Mouse (Mus musculus) megakaryocyte-erythroid progenitor cell, adult 5-6 weeks (primary cell): ENCODE data around the gene Med16. TPM values are rescaled to one million over a fixed set of nuclear protein-coding genes. Genes with fewer than 3 reads are reported as not detected.
A peak's percentile ranks its signal among the peaks of the same experiment; 100 is the strongest.

Source experiments
- ATAC-seq: replicated peaks from 2 replicates; pipeline ENCODE4 v1.8.0; 2016; ENCODE audit warnings: mild to moderate bottlenecking, inconsistent platforms; ENCODE audit not compliant: severe bottlenecking, poor library complexity, low FRiP score, low TSS enrichment
- total RNA-seq, 2 experiments: library from RNA; stranded (forward) in 1 of 2; stranded (reverse) in 1 of 2; fragments of 200-1000, 215-1000 nt in 1 of 2; fragments of >200 nt in 1 of 2; fragmentation: Nextera tagmentation in 1 of 2; gene quantifications; 2 replicates each; pipeline ENCODE4 v1.2.3; 2014 to 2017

Gene Med16
- total RNA-seq, 2 experiments from 2014 or later = 9.8 to 21.7 TPM

DNA sequence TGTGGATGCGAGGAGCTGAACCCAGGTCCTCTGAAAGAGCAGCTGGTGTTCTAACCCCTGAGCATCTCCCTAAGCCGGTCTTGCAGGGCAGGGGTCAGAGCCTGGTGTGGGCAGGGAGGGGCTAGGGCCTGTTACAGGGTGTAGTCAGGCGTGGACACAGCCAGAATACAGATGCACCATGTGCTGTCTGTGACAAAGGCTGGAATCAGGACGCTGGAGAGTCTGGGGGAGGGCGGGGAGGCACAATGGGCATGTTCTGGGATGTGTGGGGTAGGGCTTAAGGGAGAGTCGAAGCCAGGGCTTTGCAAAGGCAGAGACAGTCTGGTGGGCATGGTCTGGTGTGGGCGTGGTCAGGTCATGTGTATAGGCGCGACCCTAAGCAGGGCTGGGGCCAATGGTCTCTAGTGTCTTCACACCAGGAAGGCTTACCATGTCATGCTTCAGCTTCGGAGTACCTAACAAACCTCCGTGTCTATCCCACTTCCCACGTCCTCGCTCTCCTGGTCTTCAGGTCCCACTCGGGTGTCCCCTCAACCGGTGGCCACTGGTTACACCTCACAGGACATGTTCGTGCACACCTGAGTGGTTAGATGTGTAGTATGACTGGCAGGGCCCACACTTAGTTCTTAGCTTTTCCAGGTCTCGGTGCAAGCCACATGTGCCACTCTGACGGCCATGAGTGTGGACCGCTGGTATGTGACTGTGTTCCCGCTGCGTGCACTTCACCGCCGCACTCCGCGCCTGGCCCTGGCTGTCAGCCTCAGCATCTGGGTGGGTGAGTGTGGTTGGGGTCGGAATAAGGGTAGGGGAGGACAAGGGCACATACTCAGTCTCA is 11.6 kb upstream of the Med16 start:
- ATAC-seq = no peak

DNA sequence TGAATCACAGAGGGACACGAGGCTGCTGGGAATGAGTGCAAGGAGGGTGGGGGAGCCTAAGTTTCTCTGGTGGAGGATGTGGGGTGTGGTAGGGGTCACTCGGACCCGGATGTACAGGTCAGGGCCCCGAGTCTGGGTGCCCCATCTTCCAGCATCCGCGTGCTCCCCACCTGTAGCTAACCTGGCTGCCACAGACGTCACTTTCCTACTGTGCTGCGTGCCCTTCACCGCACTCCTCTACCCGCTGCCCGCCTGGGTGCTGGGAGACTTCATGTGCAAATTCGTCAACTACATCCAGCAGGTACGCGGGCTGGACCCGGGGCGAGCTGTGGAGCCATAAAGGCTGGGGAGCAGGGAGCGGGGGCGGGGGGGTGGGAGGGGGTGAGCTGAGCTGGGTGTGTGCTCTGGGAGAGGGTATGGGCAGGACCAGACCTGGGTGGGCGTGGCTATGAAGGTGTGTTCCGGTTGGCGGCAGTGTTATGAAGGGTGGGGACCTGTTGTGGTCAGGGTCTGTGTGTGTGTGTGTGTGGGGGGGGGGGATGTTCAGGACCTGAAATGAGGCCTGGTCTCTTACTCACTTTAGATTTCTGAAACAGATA is 10.6 kb upstream of the Med16 start:
- no peak for ATAC-seq

DNA sequence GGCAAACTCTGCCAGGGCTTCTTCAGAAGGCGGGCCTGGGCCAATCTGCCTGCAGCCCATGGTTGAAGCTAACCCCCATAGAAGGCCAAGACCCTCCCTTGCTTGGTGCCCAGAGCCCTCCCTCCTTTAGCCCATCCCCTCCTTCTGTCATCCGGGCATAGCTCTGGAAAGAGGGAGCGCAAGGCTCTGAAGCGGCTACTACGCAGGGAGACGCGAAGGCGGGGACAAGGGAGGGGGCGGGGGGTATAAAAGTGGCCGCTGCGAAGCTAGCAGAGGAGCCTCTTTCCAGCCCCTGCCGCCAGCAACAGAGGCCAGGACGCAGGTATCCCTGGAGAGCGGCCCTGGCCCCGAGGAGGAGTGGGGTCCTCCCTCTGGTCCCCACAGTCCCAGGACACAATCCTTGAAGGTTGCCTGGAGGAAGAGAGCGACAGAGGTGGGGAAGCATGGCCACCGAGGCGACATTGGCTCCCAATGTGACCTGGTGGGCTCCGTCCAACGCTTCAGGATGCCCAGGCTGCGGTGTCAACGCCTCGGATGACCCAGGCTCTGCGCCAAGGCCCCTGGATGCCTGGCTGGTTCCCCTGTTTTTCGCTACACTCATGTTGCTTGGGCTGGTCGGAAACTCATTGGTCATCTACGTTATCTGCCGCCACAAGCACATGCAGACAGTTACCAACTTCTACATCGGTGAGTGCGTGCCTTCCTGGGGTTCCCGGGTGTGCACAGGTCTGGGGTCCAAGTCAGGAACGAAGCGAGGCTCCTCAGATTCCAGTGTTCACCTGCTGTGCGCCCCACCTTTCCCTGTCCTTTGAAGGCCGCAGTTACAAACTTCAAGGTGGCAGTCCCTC is 9.7 kb upstream of the Med16 start:
- ATAC-seq = no peak

DNA sequence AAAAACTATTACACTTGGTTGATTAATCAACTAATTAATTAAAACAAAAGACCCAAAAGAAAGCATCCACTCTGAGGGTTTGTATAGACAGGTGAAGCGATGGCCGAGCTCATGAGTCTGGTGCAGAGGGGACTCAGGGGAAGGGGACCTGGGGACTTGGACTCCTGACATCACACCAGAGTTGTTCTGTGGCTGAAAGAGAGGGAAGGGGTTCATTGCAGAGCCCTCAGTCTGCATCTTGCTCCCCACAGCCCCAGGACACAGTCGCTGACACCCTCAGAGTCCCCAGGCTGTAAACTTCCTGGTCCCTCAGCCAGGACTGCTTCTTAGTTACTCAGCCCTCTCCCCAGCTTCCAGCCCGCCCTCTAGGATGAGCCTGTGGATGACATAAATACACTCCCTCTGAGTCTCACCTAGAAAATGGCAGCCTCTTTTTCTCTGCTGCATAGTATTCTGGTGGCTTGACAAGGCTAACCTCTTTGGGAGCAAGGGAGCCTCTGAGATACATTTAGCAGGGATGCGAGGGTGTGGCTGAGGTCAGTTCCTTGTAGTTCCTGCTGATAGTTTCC is 8.9 kb upstream of the Med16 start:
- no peak for ATAC-seq

DNA sequence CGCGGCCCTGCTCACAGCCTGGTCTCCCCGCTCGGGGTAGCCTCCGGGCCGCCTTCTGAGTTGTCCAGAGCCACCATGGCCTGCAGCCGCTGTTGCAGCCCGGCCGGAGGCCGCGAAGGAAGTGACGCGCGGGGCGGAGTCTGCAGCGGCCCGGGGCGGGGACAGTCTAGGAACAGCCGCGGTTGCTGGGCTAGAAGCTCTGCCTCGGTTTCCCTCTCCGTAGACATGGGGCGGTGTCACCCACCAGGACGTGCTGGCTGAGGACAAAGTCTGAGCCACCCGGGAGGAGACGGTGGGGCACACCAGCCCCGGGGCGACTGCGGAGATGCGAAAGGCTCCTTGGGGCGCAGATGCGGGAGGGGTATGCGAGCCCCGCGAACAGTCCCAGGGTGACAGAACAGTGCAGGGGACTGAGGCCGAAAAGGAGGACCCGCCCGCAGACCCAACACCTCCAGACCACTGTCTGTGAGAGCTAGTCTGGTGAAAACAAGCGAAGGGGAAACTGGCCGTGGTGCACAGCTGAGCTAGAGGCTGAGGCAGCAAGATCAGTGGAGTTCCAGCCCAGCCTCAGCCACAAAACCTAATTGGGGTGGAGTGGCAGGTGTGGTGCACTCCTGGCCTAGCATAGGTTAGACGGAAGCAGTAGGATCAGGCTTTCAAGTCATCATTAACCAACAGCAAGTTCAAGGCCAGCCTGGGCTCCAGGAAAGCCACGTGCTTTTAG is 8.2 kb upstream of the Med16 start, which contains the start of gene Kiss1r:
TSS of gene Kiss1r (plus strand) at position 164 of the 724 bp plus-strand sequence.
- peak; percentile 50 for ATAC-seq

DNA sequence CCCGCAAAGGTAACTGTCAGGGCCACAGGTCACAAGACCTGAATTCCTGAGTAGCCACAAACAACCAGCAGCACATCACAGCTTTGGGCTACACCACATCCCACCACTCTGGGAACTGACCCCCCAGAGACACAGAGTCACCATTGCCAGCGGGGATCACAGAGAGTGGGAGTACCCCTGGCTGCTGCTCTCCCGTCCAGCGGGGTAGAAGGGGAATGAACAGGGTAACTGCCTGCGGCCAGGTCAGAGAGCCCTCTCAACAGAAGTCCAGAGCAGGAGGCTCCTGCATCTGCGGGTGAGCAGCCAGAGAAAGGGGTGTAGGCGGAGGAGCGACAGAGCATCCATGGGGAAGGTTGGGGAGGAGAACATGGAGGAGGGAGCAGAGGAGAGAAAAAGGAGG is 7.4 kb upstream of the Med16 start:
- no peak for ATAC-seq

DNA sequence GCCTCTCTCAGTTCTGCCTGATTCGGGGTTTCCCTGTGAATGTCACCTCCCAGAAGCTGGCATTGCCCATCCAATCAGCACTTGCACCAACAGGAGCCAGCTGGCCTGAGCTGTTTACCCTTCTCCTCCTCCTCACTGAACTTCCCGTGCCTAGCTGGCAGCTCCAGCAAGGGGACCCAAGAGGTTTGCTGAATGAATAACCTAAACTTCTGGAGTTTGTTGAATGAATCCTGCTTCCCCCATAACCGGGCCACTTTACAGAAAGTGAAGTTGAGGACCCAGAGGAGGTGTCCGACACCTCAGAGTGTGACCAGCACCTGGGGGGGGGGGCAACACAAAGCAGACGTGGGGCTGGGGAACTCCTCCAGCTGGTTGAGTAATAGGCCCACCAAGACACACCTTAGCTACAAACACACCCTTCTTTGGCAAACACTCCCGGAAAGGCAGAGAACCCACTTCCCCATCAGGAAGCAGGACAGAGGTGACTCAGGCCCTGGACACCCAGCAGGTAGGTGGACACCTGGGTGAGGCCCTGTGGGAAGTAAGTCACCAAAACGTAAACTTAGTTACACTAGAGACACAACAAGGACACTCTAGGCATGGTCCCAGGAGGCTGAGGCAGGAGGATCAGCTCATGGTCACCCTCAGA is 6.3 kb upstream of the Med16 start:
- ATAC-seq = peak; percentile 9

DNA sequence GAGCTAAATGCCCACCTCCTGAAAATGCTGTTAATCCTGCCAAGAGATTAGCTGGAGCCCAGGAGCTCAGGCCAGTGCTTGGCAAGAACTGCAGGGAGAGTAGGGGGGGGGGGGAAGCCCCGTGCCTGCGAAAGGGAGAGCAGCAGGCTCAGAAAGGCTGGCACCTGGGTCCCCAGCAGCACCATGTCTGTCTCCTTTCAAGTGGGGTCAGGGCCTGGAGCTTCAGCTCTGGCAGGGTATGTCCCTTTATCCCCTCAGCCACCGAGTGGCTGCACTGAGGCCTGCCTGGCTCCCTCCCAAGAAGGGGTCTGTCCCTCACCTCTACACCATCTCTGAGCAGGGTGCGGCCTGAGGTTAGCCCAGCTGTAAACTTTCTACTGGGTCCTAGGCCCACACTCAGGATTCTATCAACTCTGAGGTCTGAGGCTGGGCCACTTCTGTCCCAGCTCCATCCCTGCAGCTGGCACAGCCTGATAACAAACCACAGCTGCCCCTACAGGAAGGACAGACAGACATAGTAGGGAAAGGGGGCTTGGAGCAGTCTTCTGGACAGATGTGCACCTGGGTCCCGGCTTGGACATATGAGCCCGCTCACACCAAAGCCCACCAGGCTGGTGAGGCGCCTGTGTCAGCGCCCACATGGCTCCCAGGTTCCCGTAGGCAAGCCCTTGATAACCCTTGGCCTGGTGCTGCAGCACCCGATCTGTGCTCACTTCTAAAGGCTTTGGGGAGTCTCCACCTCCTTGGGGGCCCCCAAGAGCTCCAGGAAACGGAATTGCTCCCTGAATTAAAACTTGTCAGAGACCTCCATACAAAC is 5.6 kb upstream of the Med16 start:
- ATAC-seq = peak; percentile 64

DNA sequence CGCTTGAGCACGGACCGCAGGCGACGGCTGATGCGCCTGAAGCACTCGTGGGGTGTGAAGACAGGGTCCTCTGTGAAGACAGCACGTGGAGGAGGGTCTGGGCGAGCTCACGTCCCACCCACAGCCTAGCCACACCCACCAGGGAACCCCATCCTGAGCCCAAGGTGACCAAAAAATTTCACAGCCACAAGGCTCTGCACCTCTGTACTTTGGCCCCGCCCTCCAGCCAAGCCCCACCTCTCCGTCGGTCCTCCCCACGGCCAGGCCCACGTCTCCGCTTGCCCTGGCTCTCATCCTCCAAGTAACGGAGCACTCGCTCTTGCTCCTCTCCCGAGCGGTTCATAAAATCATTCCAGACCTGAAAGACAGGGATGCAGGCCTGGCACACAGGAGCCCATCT is 3.7 kb upstream of the Med16 start:
- ATAC-seq = no peak

DNA sequence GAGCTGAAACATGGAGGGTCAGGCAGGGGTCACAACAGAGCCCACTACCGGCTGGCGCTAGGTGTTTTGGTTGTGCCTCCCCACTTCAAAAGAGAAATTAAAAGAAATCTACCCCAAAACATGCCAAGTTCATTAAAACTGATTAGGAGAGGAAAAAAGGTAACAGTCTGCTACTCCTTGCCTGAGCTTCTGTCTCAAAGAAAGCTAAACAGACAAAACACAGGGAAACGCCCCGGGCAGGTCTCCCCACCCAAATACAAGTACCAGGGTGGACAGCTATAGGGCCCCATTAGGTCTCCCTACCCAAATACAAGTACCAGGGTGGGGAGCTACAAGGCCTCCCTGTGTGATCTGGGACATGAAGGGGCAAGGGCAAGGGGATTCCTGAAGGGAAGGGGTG is 1.8 kb upstream of the Med16 start, which contains the start of gene Gm26602:
TSS of gene Gm26602 (plus strand) at position 301 of the 400 bp plus-strand sequence.
- ATAC-seq = no peak

DNA sequence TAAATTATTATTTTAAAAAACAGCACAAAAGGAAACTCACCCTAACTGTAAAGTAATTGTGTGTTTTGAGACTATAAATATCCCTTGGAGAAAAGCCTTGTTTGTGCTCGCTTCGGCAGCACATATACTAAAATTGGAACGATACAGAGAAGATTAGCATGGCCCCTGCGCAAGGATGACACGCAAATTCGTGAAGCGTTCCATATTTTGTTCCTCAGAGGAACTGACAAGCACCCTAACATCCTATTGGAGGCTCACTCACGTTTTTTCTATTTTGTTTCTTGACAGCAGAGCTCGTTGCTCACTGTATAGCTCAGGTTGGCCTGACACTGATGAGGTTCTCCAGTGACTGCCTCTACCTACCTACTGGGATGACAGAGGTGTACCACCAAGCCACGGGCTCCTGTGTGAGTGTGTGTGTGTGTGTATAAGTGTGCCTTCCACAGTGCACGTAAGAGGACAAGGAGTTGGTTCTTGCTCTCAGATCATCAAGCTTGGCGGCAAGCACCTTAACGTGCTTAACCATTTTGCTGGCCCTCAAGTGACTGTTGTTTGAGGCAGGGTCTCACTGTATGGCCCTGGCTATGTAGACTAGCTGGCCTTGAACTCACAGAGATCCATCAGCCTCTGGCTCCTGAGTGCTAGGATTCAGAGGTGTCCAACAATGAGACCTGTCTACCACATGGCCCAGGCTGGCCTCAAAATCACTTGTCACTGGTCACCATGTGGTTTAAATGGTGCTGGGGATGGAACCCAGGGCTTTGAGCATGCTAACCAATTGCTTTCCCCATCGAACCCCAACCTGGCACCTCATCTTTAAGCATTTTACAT is 584 bp upstream of the Med16 start:
- ATAC-seq = peak; percentile 23; the same call in 1 of the 2 replicates

DNA sequence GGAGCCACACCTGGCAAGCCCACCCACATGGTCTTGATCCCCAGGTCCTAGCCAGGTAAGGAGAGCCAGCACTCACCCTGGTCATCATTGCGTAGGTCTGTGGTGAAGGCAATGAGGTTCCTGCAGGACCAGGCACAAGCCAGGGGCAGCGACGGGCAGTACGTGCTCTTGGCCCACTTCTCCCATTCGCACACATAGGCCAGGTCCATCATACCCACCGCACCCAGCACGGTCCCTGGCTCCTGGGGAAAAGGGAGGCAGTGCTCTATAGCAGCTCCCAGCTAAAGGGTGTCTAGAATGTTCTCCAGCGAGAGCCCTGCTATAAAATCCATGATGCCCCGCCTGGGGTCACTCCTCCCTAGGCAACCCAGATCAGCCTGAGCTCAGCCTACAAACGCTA is 1.3 kb downstream of the Med16 start:
- ATAC-seq = no peak

DNA sequence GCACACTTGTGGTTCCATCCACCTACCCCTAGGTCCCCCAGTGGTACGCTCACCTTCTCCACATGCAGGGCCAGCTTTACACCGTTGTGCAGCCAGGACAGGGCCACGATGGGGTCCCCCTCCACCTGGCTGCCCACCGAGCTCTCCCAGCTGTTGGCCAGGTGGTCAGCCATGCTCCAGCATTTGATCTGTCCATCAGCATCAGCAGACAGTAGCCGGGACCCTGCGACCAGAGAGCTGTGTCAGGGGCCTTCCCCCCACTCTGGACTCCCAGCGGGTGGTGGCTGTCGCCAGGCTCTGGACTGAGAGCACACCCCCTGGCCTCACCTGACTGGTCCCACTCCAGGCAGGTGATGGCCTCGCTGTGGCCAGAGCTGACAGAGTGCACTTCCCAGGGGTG is 2.0 kb downstream of the Med16 start:
- ATAC-seq = no peak

DNA sequence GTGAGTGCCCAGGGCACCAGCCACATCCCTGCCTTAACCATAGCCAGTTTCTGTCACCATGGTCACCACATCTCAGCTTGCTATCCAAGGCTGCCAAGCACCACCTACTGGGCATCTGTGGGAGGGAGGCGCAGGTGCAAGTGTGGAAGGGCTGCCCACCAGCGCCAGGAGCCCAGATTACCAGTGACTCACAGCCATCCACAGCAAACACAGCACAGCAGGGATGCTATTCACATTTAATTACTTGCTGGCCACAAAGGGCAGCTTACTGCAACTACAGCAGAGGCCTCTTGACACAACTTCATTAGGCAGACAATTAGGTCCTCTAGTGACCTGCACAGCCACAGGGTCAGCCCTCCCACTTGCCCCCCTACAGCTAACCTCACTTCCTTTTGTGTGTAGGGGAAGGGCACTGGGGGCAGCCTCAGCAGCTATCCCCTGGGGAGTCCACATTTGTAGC is 7.7 kb downstream of the Med16 start:
- ATAC-seq = no peak; the same call in 1 of the 2 replicates

DNA sequence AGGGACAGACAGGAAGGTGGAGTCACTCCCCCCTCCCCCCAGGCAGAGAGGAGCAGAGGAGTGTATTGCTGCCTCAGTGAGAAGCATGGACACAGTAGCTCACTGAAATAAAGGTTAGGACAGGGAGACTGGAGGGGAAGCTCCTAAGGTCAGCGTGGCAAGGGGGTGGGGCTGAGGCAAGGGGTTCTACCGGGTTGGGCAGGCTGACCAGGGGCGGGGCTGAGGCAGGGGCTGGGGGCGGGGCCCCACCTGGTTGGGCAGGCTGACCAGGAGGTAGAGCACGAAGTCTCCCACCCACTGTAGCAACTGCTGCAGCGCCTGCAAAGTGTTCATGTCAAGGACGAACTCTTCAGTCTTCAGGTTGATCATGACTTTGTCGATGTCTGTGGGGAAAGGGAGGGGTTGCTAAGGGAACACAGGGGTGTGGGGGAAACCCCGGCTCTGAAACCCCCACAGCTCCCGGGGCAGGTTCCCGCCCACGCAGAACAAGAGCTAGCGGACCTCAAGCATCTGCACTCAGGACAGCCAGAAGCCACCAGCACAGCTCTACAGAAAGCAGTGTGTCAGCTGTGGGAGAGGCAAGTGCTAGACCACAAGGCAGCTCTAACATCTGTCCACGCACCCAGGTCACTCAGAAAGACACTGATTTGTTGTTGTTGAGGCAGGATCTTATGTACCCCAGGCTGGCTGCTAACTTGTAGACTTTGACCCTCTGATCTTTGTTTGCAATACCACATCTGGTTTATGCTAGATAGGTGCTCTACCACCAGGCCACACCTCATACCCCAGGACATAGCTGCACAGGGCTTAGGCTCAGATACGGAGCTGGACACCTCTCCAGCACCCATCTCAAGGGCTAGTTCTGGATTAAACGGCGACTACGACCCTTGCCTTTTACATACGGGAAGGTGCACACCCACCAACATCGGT is 11.1 kb downstream of the Med16 start:
- ATAC-seq = no peak

DNA sequence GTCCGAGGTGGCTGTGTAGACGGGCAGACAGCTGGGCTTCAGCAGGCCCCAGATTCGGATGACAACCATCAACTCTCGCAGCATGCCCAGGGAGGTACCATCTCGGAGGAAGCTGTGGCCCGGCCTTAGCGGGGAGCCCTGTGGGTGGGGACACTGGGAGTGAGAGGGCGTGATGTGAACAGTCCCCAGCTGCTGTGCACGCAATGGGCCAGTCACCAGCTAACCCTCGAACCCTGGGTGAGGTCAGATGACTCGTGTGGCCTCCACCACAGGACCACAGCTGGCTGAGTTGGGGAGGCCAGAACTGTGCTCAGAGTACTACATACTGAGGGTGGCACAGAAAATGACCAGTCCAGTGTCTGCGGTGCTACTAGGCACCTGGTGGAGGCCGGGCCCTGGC is 11.9 kb downstream of the Med16 start:
- ATAC-seq = no peak
